8 mouse cellular contexts compared by ENCODE assay signal in genomic region chr17:27141971-27142450, GRCm38 (mm10). TPM values are rescaled to one million over a fixed set of nuclear protein-coding genes. Genes with fewer than 3 reads are reported as not detected.
DNase-seq lines count a peak whose midpoint lies in the region; TF ChIP-seq lines count a peak whose summit lies in the region.
"Had no signal": no experiment of that assay in that cellular context is flagged by ENCODE, and none has a peak within 500 bp of the region (broad histone marks: within the 10 kb centered on the region; RNA-seq: fewer than 3 reads in every experiment).

No protein-coding gene starts in this region.

- H3K27me3 ChIP-seq in heart, adult 2 months (ENCODE audit: control insufficient read depth, insufficient read depth, low read length), result no peaks in the 10 kb centered on the region

- TF ChIP-seq EP300 in heart, adult 2 months (IDR thresholded peaks at IDR 0.05; ENCODE audit: insufficient read depth, low read depth, low read length), result 0 out of 2 replicates have a peak, but pooled peaks have one; percentile 33

- no peaks in the 10 kb centered on the region for H3K79me2 ChIP-seq in heart, adult 2 months (replicated peaks; ENCODE audit: control insufficient read depth, insufficient read depth, low read length)

- H3K27ac ChIP-seq in heart, adult 2 months, result no peak overlapping the region

- H3K4me3 ChIP-seq in heart, adult 2 months, result no peak overlapping the region

- DNase-seq in 416B (ENCODE audit: low read depth), result peak; percentile 11
- peak; percentile 56 for DNase-seq in Muller cell, postnatal 12 days (ENCODE audit: inconsistent ontology term)
- DNase-seq in heart, adult 2 months, result peak in 1 of 2 experiments; percentile 52
- peak; percentile 52 for DNase-seq in kidney, postnatal 14 days
- DNase-seq in cerebellum, postnatal 36 days, result no peak
- no peak for DNase-seq in B cell, adult 2 months
- DNase-seq in frontal cortex, postnatal 10 days (ENCODE audit: low spot score in 2 of 2), result no peak

- no peak overlapping the region for H3K9ac ChIP-seq in heart, adult 2 months (ENCODE audit: low read depth, low read length)

- no peaks in the 10 kb centered on the region; the same call in 1 of the 2 replicates for H3K4me1 ChIP-seq in heart, adult 2 months (ENCODE audit: control insufficient read depth, insufficient read depth, low read length)

- no peaks in the 10 kb centered on the region for H3K36me3 ChIP-seq in heart, adult 2 months (ENCODE audit: control insufficient read depth, insufficient read depth, low read length)

- 30% methylated on average over 10 of the region's 10 CpGs for WGBS in heart, adult 2 months

- intact Hi-C loops in heart, adult 2 months (cut with DNase I), result no loop called here

- no peak for TF ChIP-seq POLR2A in heart, adult 2 months (IDR thresholded peaks at IDR 0.05; ENCODE audit: insufficient read depth, low read depth, low read length)

- no peak for TF ChIP-seq CTCF in heart, adult 2 months (IDR thresholded peaks at IDR 0.05)

RNA-seq across cellular contexts. Expression of gene Uqcc2, which starts 8.3 kb away (rescaled TPM):
- total RNA-seq in heart, adult 2 months (2021), result 100 to 1,000 TPM; 296 to 343 TPM
- 288 and 395 TPM in 2 replicates for polyA plus RNA-seq in heart, adult 2 months (2012; rRNA removed)

RNA-seq across cellular contexts. Expression of gene Ip6k3, which starts 25.6 kb away (rescaled TPM):
- total RNA-seq in heart, adult 2 months (2021), result 1 to 10 TPM; 4.1 to 5.6 TPM
- polyA plus RNA-seq in heart, adult 2 months (2012; rRNA removed), result 8.2 and 10.1 TPM in 2 replicates
- total RNA-seq: megakaryocyte progenitor cell, adult 5-6 weeks had no signal

Comparison
In these comparisons a context has a peak if more than half of its experiments do, and no peak if none do; other contexts are left out.
1. DNase-seq: peak in 416B (single experiment), Muller cell, postnatal 12 days (single experiment) and kidney, postnatal 14 days (single experiment); none in cerebellum, postnatal 36 days (0 of 2), B cell, adult 2 months (0 of 2) and frontal cortex, postnatal 10 days (0 of 2).